Mouse (Mus musculus): ENCODE measurements around the gene Zfp462.

GRCm38 (mm10) chr4:55125738-55126054 is 180.8 kb downstream of the Zfp462 start:
- TF ChIP-seq CTCF (IDR thresholded peaks at IDR 0.05) = no peak
- no peak for TF ChIP-seq POLR2A (IDR thresholded peaks at IDR 0.05; ENCODE audit: insufficient read depth, low read depth, low read length)
- no peak for TF ChIP-seq EP300 (IDR thresholded peaks at IDR 0.05; ENCODE audit: insufficient read depth, low read depth, low read length)
